Mouse (Mus musculus): Measurements from ENCODE around the gene Slc22a6. TPM values are rescaled to one million over a fixed set of nuclear protein-coding genes. Genes with fewer than 3 reads are reported as not detected.

Gene Slc22a6
- total RNA-seq (2021), result 1 to 10 TPM; 1.7 to 2.1 TPM

- DNase-seq, result no peak
Measured at GRCm38 (mm10) chr19:8617904-8618303, at the start of gene Slc22a6. Gene Slc22a6 (plus strand): TSS chr19:8618039.

GRCm38 (mm10) chr19:8569453-8569863 lies 48.4 kb upstream of the Slc22a6 start:
- peak; percentile 50 to 51 for DNase-seq

DNA sequence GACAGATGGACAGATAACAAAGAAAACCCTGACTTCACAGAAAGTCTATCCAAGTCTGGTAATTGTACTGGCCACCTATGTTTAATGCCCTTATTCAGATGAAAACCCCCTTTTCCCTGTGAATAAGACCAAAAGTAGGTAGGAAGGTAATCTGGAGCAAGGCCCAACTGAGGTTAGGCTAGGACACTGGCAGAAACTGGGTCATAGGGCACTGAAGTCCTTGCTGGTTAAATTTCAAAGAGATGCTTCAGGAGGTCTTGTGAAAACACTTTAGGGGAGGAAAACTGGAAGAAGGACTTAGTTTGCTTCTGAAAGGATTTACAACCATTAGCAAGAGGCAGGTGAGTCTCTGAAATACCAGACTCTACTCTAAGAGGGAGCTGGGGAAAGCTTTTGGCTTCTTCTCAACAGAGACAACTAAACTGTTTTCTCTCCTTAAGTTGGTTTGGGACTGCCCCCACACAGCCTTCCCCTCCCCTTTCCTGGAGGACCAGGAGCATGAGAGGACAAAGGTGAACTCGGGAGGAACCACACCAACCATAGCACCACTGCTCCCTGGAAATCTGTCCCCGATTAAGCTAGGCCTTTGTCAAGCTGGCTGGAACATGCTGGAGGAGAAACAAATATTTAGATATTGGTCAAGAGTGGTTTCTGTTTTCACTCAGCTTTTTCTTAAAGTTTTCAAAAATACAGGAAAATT lies 47.3 kb upstream of the Slc22a6 start:
- DNase-seq, result no peak

- no peak for DNase-seq
Measured at GRCm38 (mm10) chr19:8571746-8572145, 46.1 kb upstream of the Slc22a6 start.

DNA sequence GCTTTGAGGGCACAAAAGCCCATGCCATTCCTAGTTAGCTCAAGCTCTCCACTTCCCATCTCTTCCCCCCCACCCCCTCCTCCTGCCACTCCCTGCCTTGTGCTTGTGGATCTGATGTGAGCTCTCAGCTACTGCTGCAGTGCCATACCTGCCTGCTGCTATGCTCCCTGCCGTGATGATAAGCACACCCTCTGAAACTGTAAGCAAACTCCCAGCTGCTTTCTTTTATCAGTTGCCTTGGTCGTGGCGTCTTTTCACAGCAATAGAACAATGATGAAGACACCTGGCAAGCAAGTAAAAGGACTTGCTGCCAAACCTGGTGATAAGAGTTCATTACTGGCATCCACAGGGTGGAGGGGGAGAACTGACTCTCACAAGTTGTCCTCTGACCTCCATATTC lies 45.4 kb upstream of the Slc22a6 start:
- no peak for DNase-seq

- no peak for DNase-seq
Measured at GRCm38 (mm10) chr19:8577432-8577831, 40.4 kb upstream of the Slc22a6 start.

DNA sequence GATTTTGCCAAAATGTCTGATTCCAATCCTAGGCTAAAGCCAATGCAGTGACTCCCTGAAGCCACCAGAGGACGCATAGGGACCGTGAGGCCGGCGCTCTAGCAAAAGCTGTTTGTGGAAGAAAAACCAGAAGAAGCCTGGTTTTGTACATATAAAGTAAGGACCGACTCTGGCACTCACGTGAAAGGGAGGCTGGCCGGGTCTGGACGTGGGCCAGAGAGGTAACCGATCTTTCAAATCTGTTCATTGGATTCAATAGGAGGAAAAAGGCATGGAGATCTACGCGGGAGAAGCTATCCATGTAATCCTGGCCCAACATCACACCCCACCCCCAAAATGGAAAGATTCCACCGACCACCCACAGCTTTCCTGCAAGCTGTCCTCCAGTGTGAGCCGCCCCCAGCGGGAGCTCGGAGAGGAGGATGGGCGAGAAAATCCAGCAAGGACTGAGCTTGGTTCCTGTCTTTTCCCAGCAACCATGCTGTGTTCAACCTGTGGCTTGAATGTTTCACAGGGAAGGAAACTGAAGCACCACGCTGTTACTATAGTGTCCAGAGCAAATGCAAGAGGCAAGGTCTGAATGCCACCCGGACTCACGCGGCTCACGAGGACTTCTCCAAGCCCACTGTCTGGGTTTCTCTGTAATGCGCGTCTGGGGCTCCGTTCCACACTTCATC lies 39.4 kb upstream of the Slc22a6 start:
- DNase-seq, result peak; percentile 89

DNA sequence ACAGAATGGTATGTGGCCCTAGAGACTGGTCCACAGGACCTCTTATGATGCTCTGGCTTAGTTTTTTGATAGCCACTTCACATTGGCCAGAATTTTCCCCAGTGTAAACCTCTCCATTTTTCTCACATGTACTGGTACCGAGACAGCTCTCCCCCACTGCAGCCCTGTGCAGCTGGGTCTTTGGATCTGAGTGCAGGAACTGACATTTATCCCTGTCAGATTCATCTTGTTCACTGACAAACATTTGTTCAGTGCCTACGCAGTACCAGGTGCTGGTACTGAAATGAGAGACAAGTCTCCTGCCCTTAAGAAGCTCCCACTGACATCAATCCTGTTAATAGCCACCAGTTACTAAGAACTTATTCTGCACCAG lies 38.9 kb upstream of the Slc22a6 start:
- peak; percentile 63 to 65 for DNase-seq

DNA sequence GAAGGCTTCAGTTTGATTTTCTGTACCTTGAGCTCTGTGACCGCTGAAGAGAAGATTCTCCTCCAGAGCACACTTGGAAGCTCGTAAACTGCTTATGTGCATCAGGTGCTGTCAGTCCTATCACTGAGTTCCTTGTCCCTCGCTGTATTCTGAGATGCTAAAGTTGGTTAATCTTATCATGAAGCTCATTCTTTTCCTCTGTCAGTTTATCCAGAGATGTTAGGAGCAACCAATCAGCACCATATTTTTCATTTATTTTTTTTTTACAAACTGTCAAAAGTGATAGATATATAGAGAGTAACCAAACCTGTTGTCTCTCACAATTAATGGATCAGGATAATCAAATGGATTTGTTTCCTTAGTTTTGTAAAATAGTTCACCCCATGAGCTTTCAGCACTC lies 32.5 kb upstream of the Slc22a6 start:
- no peak for DNase-seq

GRCm38 (mm10) chr19:8585899-8586298 lies 31.9 kb upstream of the Slc22a6 start:
- no peak for DNase-seq

- no peak for DNase-seq
Measured at GRCm38 (mm10) chr19:8586350-8586749, 31.5 kb upstream of the Slc22a6 start.

DNA sequence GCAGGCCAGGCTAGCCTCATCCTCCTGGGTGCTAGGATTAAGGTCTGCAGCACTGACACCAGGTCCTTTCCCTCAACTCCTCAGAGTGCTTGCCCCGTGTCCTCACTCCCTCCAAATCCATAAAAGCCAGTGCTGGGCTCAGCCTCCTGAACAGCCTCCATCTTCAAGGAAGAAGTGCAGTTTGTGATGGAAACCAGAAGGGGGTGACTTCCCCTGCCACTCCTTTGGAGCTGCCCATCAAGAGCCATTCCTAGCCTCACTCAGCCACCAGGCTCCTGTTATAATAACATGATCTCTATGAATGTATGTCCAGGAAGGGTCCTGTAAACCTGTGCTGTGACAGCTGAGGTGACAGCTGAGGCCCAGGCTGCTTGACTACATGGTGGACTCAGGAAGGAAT lies 30.5 kb upstream of the Slc22a6 start:
- DNase-seq, result no peak

DNA sequence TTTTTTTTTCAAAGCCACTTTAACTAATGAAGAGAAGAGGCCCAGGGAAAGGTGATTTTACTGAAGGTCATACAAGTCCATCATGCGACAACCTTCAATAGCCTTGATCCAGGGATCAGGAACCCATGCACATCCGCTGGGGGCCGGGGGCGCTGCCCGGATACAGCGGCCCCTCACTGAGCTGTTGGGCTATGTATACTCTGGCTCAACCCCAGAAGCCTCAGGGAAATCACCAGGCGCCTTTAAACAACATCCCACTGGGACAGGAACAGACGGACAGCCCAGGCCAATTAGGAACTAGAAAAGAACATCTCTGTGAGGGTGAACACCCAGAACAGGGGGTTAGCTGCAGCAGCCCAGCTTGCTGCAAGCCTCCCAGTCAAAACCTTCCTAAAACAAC lies 26.9 kb upstream of the Slc22a6 start, which contains the start of gene Slc22a8:
Slc22a8 (plus strand) TSS at position 301 of the 400 bp plus-strand sequence.
- DNase-seq, result no peak

- no peak for DNase-seq
Measured at GRCm38 (mm10) chr19:8592155-8592554, 25.7 kb upstream of the Slc22a6 start.

DNA sequence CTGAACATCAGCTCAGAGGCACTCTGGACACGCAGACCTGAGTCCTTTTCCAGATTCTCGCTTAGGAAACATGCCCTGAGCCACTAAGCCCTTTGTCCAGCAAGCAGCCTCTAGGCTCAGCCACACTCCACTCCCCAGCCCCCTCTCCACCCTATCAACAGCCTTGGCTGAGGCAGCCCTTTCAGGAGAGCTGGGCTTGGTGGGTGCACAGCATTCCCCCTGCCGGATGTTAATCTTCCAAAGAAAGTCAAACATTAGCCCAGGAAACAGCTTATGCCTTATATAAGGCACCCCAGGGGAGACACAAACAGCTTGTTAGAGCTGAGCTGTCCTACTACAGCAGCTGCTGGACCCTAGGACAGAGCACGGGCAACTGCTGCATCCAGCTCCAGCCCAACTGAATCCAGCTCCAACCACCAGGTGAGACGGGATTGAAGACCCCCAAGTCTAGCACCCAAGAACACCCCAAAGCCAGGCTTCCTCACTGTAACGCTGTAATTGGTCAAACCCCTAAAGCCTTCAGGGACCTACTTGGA lies 24.9 kb upstream of the Slc22a6 start:
- DNase-seq, result no peak

DNA sequence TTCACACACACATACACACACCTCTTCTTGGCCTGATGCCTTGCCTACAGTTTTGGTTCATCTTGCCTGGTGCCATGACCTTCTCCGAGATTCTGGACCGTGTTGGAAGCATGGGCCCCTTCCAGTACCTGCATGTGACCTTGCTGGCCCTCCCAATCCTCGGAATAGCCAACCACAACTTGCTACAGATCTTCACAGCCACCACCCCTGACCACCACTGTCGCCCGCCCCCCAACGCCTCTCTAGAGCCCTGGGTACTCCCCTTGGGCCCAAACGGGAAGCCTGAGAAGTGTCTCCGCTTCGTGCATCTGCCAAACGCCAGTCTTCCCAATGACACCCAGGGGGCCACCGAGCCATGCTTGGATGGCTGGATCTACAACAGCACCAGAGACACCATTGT lies 24.0 kb upstream of the Slc22a6 start:
- no peak for DNase-seq

- DNase-seq, result no peak
Measured at GRCm38 (mm10) chr19:8594518-8594917, 23.3 kb upstream of the Slc22a6 start.

GRCm38 (mm10) chr19:8597269-8597668 lies 20.6 kb upstream of the Slc22a6 start:
- no peak for DNase-seq

DNA sequence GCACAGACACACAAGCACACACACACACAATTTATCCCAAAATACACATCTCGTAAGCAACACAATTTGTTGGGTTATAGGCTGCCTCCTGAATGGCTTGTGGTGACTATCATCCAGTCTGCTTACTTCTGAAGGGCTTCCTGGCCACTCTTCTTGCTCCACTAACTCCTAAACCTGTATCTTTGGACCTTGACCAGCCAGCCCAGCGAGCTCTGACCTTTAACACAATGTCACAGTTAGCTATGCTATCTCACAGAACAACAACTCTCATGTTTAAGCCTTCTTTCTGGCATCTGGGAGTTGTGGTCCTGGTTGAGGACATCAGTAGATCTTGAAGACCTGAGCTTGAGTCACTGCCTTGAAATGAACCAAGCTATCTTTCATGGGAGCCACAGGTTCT lies 18.6 kb upstream of the Slc22a6 start:
- no peak for DNase-seq

GRCm38 (mm10) chr19:8601922-8602321 lies 15.9 kb upstream of the Slc22a6 start:
- DNase-seq, result no peak

GRCm38 (mm10) chr19:8602914-8603313 lies 14.9 kb upstream of the Slc22a6 start:
- no peak for DNase-seq

GRCm38 (mm10) chr19:8604536-8605240 lies 13.2 kb upstream of the Slc22a6 start:
- DNase-seq, result no peak

GRCm38 (mm10) chr19:8605241-8605558 lies 12.6 kb upstream of the Slc22a6 start:
- DNase-seq, result no peak

Data from layer of hippocampus, postnatal 36 days (tissue).